Mouse (Mus musculus) heart, embryonic 12.5 days (tissue): Measurements from ENCODE around the gene Lgi1. TPM values are rescaled to one million over a fixed set of nuclear protein-coding genes. Genes with fewer than 3 reads are reported as not detected.

Experiments used
- ATAC-seq: fragments of 200-750 bp; cut with Nextera tagmentation; 2 replicates; pipeline ENCODE4 v1.8.0; 2017; ENCODE audit warnings: moderate TSS enrichment, moderate library complexity; ENCODE audit not compliant: insufficient number of reproducible peaks, low FRiP score
- H3K27ac ChIP-seq: fragments of 300-500 bp; sonication (generic); 2 replicates; pipeline ENCODE4 v1.5.1; 2016; ENCODE audit warnings: mild to moderate bottlenecking, moderate library complexity; ENCODE audit not compliant: poor library complexity, severe bottlenecking
- H3K27me3 ChIP-seq: fragments of 300-500 bp; sonication (generic); replicated peaks from 2 replicates; pipeline ENCODE4 v1.6.1; 2016; ENCODE audit warnings: mild to moderate bottlenecking, moderate library complexity
- H3K36me3 ChIP-seq: fragments of 300-500 bp; sonication (generic); 2 replicates; pipeline ENCODE4 v1.6.1; 2016; ENCODE audit warnings: mild to moderate bottlenecking, moderate library complexity
- H3K4me1 ChIP-seq: fragments of 300-500 bp; sonication (generic); replicated peaks from 2 replicates; pipeline ENCODE4 v1.6.1; 2016; ENCODE audit warnings: mild to moderate bottlenecking
- H3K4me2 ChIP-seq: fragments of 300-500 bp; sonication (generic); 2 replicates; pipeline ENCODE4 v1.6.1; 2016; ENCODE audit warnings: mild to moderate bottlenecking, moderate library complexity
- H3K4me3 ChIP-seq: fragments of 300-500 bp; sonication (generic); 2 replicates; pipeline ENCODE4 v1.5.1; 2016; ENCODE audit warnings: mild to moderate bottlenecking
- H3K9ac ChIP-seq: fragments of 300-500 bp; sonication (generic); 2 replicates; pipeline ENCODE4 v1.6.1; 2016; ENCODE audit warnings: mild to moderate bottlenecking, moderate library complexity
- H3K9me3 ChIP-seq: fragments of 300-500 bp; sonication (generic); replicated peaks from 2 replicates; pipeline ENCODE4 v1.6.1; 2016; ENCODE audit warnings: mild to moderate bottlenecking, moderate library complexity
- WGBS: fragments of 180-500 bp; shearing (Covaris S2); methylation state at CpG from one replicate; pipeline ENCODE4 v1.1.7; 2016; 5-methylcytosine and 5-hydroxymethylcytosine counted together
- polyA plus RNA-seq: library from polyadenylated mRNA; unstranded; fragments of >200 nt; fragmentation: Nextera tagmentation; extraction: Ambion mirVana; gene quantifications from 2 replicates; pipeline ENCODE4 v1.2.1, GENCODE M21; 2016

Gene Lgi1
- polyA plus RNA-seq, 1 experiment from 2014 or later = not detected

DNA sequence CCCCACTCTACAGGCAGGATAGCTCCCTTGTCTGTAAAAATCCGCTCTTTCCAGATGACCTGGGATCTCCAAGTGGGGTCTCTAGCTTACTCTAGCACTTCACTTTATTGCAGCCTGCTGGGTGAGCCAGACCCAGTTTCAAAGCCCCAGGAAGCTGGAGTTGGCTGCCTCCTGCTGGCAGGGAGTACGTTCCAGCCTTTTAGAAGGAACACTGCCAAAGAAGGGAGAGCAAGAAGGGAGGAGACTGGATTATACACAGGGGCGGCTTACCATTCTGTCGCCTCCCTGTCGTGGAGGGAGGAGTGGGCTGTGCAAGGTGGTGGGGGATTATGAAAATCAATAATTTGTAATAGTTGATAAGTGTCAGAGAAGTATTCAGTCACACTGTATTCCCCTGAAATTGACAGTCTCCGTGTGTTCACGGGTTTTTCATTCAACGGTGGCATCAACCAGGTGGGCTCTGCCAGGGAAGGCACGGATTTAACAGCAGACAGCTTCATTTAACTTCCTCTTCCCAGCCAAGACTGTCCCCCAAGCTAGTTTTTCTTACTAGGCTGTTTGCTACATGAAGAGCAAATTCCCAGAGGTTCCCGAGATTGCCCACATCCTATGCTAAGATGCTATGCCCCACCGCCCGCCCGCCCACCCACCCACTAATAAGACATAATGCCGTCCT lies 369 bp upstream of the Lgi1 start:
- H3K27ac ChIP-seq = no peak overlapping the region
- no peak overlapping the region for H3K9ac ChIP-seq
- 0 out of 2 replicates have a peak, but pooled peaks cover 8% of the 10 kb centered on the region for H3K27me3 ChIP-seq
- ATAC-seq = no peak
- 24% methylated on average over 14 of the region's 14 CpGs for WGBS
- peak overlapping the region; percentile 64 for H3K4me2 ChIP-seq
- H3K9me3 ChIP-seq = no peaks in the 10 kb centered on the region
- H3K4me3 ChIP-seq = peak overlapping the region; percentile 21
- no peaks in the 10 kb centered on the region for H3K36me3 ChIP-seq
- H3K4me1 ChIP-seq = no peaks in the 10 kb centered on the region

DNA sequence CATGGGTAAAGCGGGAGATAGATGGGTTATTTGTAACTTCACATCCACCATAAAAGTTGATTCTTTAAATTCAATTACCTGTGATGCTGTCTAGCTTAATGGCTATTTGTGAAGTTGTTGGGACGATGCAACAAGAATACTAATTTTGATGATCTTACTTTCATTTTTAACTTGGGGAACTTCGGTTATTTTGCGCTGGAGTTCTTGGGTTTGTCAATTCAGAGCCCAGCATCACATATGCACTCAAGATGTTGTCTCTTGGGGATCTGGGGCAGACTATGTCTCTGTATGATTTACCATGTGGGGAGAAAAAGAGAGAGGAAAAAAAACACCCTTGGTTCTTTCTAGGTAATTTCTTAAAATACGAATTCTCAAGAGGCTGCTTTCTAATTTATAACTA lies 1.4 kb downstream of the Lgi1 start:
- Histone ChIP-seq H3K4me2 (no peak overlapping the region), H3K9ac (no peak overlapping the region), H3K27ac (no peak overlapping the region), H3K4me3 (no peak overlapping the region), H3K36me3 (no peaks in the 10 kb centered on the region), H3K9me3 (no peaks in the 10 kb centered on the region), H3K27me3 (0 out of 2 replicates have a peak, but pooled peaks cover 8% of the 10 kb centered on the region), H3K4me1 (no peaks in the 10 kb centered on the region)
- 79% methylated on average over 5 of the region's 5 CpGs for WGBS
- no peak for ATAC-seq

DNA sequence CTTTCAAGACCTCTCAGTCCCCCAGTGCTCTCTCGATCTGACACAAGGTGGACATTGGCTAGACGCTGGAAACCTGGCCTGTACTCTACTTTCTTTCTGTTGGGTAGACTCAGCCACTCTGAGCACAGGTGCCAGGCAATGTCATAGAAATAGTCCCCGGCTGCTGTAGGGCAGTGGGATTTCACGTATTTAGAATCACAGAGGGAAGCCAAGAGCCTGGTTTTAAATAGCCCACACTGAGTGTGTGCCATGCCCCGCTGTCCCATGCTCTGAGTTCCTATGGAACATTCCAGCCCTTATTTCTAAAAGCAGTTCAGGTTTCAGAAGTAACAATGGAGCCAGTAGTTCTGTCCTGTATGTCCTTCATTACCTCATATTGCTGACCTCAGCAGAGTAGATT lies 3.1 kb downstream of the Lgi1 start:
- no peaks in the 10 kb centered on the region for H3K9me3 ChIP-seq
- H3K9ac ChIP-seq = no peak overlapping the region
- H3K4me2 ChIP-seq = no peak overlapping the region
- H3K27me3 ChIP-seq = peaks cover 5% of the 10 kb centered on the region; the same call in 1 of the 2 replicates
- 60% methylated on average over 5 of the region's 5 CpGs for WGBS
- ATAC-seq = no peak
- no peaks in the 10 kb centered on the region for H3K4me1 ChIP-seq
- H3K36me3 ChIP-seq = no peaks in the 10 kb centered on the region
- H3K27ac ChIP-seq = no peak overlapping the region
- H3K4me3 ChIP-seq = no peak overlapping the region

DNA sequence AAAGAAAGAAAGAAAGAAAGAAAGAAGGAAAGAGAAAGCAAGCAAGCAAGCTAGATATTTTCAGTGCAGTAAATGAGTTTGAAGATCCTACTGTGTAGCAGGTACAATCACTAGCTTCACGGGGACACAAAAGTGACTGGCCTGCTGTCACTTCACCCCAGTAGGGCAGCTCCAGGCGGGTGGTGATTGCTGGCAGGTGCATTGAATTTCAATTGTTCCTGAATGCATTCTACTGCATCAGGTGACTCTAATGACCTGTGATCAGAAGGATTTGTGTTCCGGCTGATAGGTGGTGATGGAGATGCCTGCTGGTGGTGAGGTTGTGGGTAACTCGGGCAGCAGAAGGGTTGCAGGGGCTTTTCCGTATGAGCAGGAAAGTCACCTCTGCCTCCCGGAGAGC lies 6.7 kb downstream of the Lgi1 start:
- no peaks in the 10 kb centered on the region for H3K4me1 ChIP-seq
- no peaks in the 10 kb centered on the region for H3K9me3 ChIP-seq
- H3K36me3 ChIP-seq = no peaks in the 10 kb centered on the region
- H3K4me3 ChIP-seq = no peak overlapping the region
- H3K27me3 ChIP-seq = peaks cover 5% of the 10 kb centered on the region; the same call in 1 of the 2 replicates
- WGBS = 33% methylated on average over 6 of the region's 6 CpGs
- H3K27ac ChIP-seq = no peak overlapping the region
- no peak for ATAC-seq
- no peak overlapping the region for H3K9ac ChIP-seq
- no peak overlapping the region for H3K4me2 ChIP-seq

DNA sequence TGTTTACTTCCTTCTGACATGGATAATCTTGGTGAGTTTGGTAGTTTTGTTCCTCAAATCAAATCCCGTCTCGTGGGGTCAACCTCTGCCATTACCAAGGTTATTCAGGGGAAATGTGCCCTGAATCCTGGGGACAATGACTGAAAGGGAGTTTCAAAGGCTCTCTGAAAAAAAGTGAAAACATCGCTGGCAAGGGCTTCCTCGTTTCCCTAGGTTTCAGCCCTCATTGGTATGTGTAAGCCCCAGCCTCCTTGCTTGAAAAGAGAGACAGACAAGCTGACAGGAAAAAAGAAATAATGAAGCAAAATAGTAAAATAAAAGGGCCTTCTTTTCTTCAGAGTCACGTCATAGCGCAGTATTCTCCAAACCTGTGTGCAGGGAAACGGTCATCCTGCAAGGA lies 9.5 kb downstream of the Lgi1 start:
- ATAC-seq = no peak
- Histone ChIP-seq H3K27ac (no peak overlapping the region), H3K9ac (no peak overlapping the region), H3K36me3 (no peaks in the 10 kb centered on the region), H3K4me3 (no peak overlapping the region), H3K4me2 (no peak overlapping the region), H3K4me1 (no peaks in the 10 kb centered on the region), H3K9me3 (no peaks in the 10 kb centered on the region), H3K27me3 (no peaks in the 10 kb centered on the region; the same call in 1 of the 2 replicates)
- WGBS = 64% methylated on average over 7 of the region's 7 CpGs

DNA sequence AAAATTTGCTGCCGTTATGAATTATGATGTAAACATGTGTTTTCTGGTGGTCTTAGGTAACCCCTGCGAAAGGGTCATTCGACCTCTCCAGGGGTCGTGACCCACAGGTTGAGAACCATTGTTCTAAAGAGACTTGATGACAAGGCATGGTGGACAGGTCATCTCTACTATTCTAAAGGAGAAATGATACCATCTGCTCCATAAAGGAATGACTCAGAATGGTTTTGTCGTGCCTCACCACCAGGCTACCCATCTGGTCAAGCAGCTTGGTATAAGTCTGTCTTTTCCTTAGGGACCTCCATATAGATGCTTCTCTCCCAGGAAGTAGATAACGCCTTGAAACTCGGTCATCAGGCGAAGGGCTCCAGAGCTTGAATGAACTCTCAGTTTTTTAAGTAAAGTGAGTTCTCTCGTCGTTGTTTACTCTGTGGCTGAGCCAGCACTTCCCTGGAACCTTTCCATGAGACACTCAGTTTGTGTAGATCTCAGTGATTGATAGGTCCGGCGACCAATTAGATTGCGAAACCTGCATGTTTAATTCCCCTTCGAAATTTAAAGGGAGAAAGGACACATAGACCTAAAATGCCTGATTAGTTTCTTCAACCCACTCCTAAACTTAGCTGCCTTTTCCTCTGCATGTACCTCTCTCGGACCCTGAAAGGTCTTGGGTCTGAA lies 10.5 kb downstream of the Lgi1 start:
- H3K27ac ChIP-seq = no peak overlapping the region
- H3K4me3 ChIP-seq = no peak overlapping the region
- WGBS = 80% methylated on average over 15 of the region's 15 CpGs
- H3K4me1 ChIP-seq = no peaks in the 10 kb centered on the region
- no peaks in the 10 kb centered on the region; the same call in 1 of the 2 replicates for H3K27me3 ChIP-seq
- no peak overlapping the region for H3K4me2 ChIP-seq
- no peaks in the 10 kb centered on the region for H3K9me3 ChIP-seq
- H3K9ac ChIP-seq = no peak overlapping the region
- H3K36me3 ChIP-seq = no peaks in the 10 kb centered on the region
- ATAC-seq = no peak

DNA sequence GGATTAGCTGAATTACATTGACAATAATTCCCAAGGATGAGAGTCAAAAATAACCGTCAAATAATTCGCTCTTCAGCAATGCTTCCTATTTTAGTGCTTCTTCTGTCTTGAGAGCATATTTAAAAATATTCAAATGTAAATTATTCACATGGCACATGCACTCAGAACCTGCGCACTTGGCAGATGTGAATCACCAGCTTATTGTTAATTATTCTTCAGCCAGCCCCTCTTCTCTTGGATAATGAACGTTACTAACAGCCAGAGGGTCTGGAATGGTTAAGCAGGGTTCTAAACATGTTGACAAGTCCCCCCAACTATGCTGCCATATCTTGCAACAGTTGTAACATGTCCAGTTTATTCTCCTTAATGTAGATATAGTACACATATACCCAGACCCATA lies 11.9 kb downstream of the Lgi1 start:
- no peaks in the 10 kb centered on the region for H3K4me1 ChIP-seq
- no peaks in the 10 kb centered on the region for H3K36me3 ChIP-seq
- no peak overlapping the region for H3K4me2 ChIP-seq
- no peak overlapping the region for H3K4me3 ChIP-seq
- H3K27me3 ChIP-seq = no peaks in the 10 kb centered on the region; the same call in 1 of the 2 replicates
- no peak for ATAC-seq
- no peak overlapping the region for H3K27ac ChIP-seq
- H3K9me3 ChIP-seq = no peaks in the 10 kb centered on the region
- H3K9ac ChIP-seq = no peak overlapping the region
- WGBS = 77% methylated on average over 4 of the region's 4 CpGs

DNA sequence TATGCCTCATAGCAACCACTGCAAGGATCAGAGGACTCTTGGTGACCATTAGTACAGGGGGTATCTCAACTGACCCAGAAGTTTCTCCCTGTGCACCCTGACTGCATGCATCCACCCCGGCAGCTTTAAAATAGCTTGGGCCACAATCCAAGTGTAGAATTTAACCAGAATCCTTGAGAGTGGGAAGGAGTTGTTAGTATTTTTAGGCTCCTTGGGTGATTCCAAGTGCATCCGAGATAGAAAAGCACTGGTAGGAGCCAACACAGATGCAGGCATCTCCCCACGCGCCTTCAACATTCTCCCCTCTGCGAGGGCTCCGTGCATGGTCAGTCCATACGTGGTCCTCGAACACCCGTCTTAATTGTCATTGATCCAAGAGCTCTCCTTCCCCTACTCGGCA lies 15.9 kb downstream of the Lgi1 start:
- ATAC-seq = no peak
- Histone ChIP-seq H3K4me3 (no peak overlapping the region), H3K36me3 (no peaks in the 10 kb centered on the region), H3K27me3 (no peaks in the 10 kb centered on the region), H3K4me1 (no peaks in the 10 kb centered on the region), H3K9ac (no peak overlapping the region), H3K9me3 (no peaks in the 10 kb centered on the region), H3K4me2 (no peak overlapping the region), H3K27ac (no peak overlapping the region)
- 88% methylated on average over 10 of the region's 10 CpGs for WGBS

DNA sequence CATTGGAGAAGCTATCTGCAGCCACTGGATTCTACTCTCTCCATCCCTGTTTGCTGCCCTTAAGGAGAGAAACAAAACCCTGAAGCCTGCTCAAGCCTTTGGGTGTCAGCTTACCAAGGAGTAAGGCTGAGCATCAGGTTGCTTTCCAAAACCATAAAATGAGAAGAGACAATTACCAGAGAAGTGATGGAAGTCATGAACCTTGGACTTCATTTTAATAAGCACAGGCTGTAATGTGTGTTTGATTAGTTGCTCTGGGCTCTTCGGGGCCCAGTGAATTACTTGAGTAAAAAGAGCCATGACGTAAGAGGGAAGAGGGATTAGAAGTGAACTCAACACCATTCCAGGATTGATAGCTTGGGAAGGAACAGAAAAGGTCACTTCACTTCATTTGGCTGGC lies 18.1 kb downstream of the Lgi1 start:
- Histone ChIP-seq H3K4me2 (no peak overlapping the region), H3K4me3 (no peak overlapping the region), H3K9me3 (no peaks in the 10 kb centered on the region), H3K4me1 (no peaks in the 10 kb centered on the region), H3K27ac (no peak overlapping the region), H3K36me3 (no peaks in the 10 kb centered on the region), H3K9ac (no peak overlapping the region), H3K27me3 (no peaks in the 10 kb centered on the region)
- no peak for ATAC-seq
- WGBS = 50% methylated on average over 2 of the region's 2 CpGs

DNA sequence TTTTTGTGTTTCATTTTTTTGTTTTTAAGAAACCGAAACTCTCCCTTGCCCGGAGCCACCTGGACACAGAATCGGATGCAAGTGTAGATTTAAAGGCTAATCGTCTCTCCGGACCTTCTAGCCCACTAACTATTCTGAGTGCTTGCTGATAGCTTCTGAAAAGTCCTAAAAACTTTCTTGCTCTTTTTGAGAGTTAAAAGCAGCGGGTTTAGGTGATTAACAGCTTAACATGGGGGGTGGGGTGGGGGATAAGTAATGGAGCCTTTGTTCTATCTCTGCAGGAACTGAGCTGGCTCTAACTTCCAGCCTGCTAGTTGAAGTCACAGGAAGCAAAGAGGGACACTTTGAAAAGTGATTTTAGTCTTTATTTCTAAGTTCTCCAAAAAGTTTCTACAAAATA lies 24.2 kb downstream of the Lgi1 start:
- 68% methylated on average over 6 of the region's 6 CpGs for WGBS
- no peak for ATAC-seq

DNA sequence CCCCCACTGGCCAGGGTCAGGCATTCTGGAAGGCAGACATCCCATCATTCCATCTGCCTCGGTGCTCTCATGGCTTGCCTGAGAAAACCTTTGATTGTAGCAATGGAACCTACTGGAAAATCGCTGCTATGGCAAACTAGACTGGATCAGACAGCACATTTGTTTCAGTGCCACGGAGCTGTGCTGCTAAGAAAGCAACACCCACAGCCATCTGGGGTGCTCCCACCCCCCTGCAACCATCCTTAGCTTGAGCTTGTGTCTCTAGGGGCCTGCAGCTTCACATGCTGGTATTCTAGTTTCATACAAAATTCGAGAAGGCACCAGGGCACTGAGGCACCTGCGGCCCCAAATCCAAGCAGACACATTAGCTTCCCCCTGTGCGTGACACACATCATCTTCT lies 27.1 kb downstream of the Lgi1 start:
- Histone ChIP-seq H3K4me2 (no peak overlapping the region), H3K27ac (no peak overlapping the region), H3K9ac (no peak overlapping the region), H3K9me3 (no peaks in the 10 kb centered on the region), H3K27me3 (no peaks in the 10 kb centered on the region), H3K4me1 (no peaks in the 10 kb centered on the region), H3K36me3 (no peaks in the 10 kb centered on the region), H3K4me3 (no peak overlapping the region)
- ATAC-seq = no peak
- WGBS = 81% methylated on average over 6 of the region's 6 CpGs

More for the DNA sequence above, 24.2 kb downstream of the Lgi1 start:
- Histone ChIP-seq H3K27me3 (no peaks in the 10 kb centered on the region), H3K4me3 (no peak overlapping the region), H3K27ac (no peak overlapping the region), H3K36me3 (no peaks in the 10 kb centered on the region), H3K9ac (no peak overlapping the region), H3K9me3 (no peaks in the 10 kb centered on the region), H3K4me2 (no peak overlapping the region), H3K4me1 (no peaks in the 10 kb centered on the region)
